Mouse (Mus musculus) small intestine, adult 2 months (tissue): ENCODE results near the gene Tmem81. TPM values are rescaled to one million over a fixed set of nuclear protein-coding genes. Genes with fewer than 3 reads are reported as not detected.

Experiments
- H3K27ac ChIP-seq: fragments of 200-500 bp; 2 replicates; pipeline ENCODE4 v1.5.1; 2012; ENCODE audit warnings: low read depth, low read length, control low read depth, inconsistent platforms; ENCODE audit not compliant: insufficient read depth
- H3K27me3 ChIP-seq: fragments of 200-500 bp; 2 replicates; pipeline ENCODE4 v1.6.1; 2012; ENCODE audit warnings: mild to moderate bottlenecking, moderate library complexity, low read length, inconsistent platforms; ENCODE audit not compliant: control insufficient read depth, insufficient read depth
- H3K36me3 ChIP-seq: fragments of 200-500 bp; 2 replicates; pipeline ENCODE4 v1.6.1; 2012; ENCODE audit warnings: mild to moderate bottlenecking, low read length, control low read depth, inconsistent platforms; ENCODE audit not compliant: control insufficient read depth, insufficient read depth
- H3K4me1 ChIP-seq: fragments of 200-500 bp; 2 replicates; pipeline ENCODE4 v1.6.1; 2012; ENCODE audit warnings: low read length, inconsistent platforms, mixed read lengths; ENCODE audit not compliant: control insufficient read depth, insufficient read depth, insufficient read length
- H3K4me3 ChIP-seq: fragments of 200-500 bp; 2 replicates; pipeline ENCODE4 v1.5.1; 2012; ENCODE audit warnings: low read depth, mild to moderate bottlenecking, control low read depth, inconsistent platforms, low read length, moderate library complexity
- CTCF ChIP-seq: fragments of 200-500 bp; IDR thresholded peaks from 2 replicates; pipeline ENCODE4 v1.5.1; 2012; ENCODE audit warnings: low read depth, mild to moderate bottlenecking, control low read depth, inconsistent platforms, low read length, moderate library complexity, mixed read lengths; ENCODE audit not compliant: insufficient replicate concordance, insufficient read length; ENCODE audit errors: extremely low read depth
- POLR2A ChIP-seq: fragments of 200-500 bp; IDR thresholded peaks from 2 replicates; pipeline ENCODE4 v1.6.1; 2012; ENCODE audit warnings: low read depth, mild to moderate bottlenecking, control low read depth, inconsistent platforms, low read length, moderate library complexity
- WGBS: fragments of 180-500 bp; shearing (Covaris S2); methylation state at CpG from one replicate; pipeline ENCODE4 v1.1.7; 2018; 5-methylcytosine and 5-hydroxymethylcytosine counted together
- polyA plus RNA-seq: library from polyadenylated mRNA; depleted of rRNA; stranded (reverse); fragments of >200 nt; gene quantifications from 2 replicates; pipeline ENCODE4 v1.2.3, GENCODE M21; 2012

Gene Tmem81
- polyA plus RNA-seq, 1 experiment: 1.0 TPM

GRCm38 (mm10) chr1:132528647-132529334 is 22.8 kb downstream of the Tmem81 start:
- Histone ChIP-seq H3K27ac (no peak overlapping the region), H3K27me3 (no peaks in the 10 kb centered on the region), H3K36me3 (no peaks in the 10 kb centered on the region), H3K4me3 (no peak overlapping the region), H3K4me1 (no peaks in the 10 kb centered on the region)
- TF ChIP-seq CTCF (no peak), POLR2A (no peak)
- WGBS: 78% methylated on average over 19 of the region's 19 CpGs

- no peaks in the 10 kb centered on the region for H3K36me3 ChIP-seq
- WGBS: 25% methylated on average over 5 of the region's 5 CpGs
- no peaks in the 10 kb centered on the region for H3K27me3 ChIP-seq
These were observed 24.7 kb downstream of the Tmem81 start for GRCm38 (mm10) chr1:132530631-132531191.

GRCm38 (mm10) chr1:132532521-132532920 is 26.5 kb downstream of the Tmem81 start:
- TF ChIP-seq CTCF (no peak), POLR2A (no peak)
- Histone ChIP-seq H3K27me3 (no peaks in the 10 kb centered on the region), H3K4me1 (no peaks in the 10 kb centered on the region), H3K36me3 (no peaks in the 10 kb centered on the region), H3K27ac (no peak overlapping the region), H3K4me3 (no peak overlapping the region)
- WGBS: 70% methylated on average over 9 of the region's 9 CpGs

More at GRCm38 (mm10) chr1:132530631-132531191, 24.7 kb downstream of the Tmem81 start:
- Histone ChIP-seq H3K4me1 (no peaks in the 10 kb centered on the region), H3K4me3 (no peak overlapping the region), H3K27ac (no peak overlapping the region)
- no peak for TF ChIP-seq CTCF
- TF ChIP-seq POLR2A: no peak

- no peaks in the 10 kb centered on the region for H3K27me3 ChIP-seq
- H3K4me1 ChIP-seq: no peaks in the 10 kb centered on the region
- no peak for TF ChIP-seq CTCF
- TF ChIP-seq POLR2A: no peak
- 3% methylated on average over 8 of the region's 8 CpGs for WGBS
- H3K36me3 ChIP-seq: no peaks in the 10 kb centered on the region
- H3K4me3 ChIP-seq: no peak overlapping the region
- H3K27ac ChIP-seq: no peak overlapping the region
These were observed 27.8 kb downstream of the Tmem81 start for GRCm38 (mm10) chr1:132533840-132534239.

GRCm38 (mm10) chr1:132535541-132535940 is 29.5 kb downstream of the Tmem81 start:
- no peaks in the 10 kb centered on the region for H3K4me1 ChIP-seq
- peaks cover 1% of the 10 kb centered on the region; the same call in 1 of the 2 replicates for H3K27me3 ChIP-seq
- no peak overlapping the region for H3K4me3 ChIP-seq
- no peak for TF ChIP-seq POLR2A
- no peak for TF ChIP-seq CTCF
- no peak overlapping the region for H3K27ac ChIP-seq
- no peaks in the 10 kb centered on the region for H3K36me3 ChIP-seq
- 80% methylated on average over 4 of the region's 4 CpGs for WGBS

- WGBS: 65% methylated on average over 3 of the region's 3 CpGs
- Histone ChIP-seq H3K36me3 (no peaks in the 10 kb centered on the region), H3K27ac (no peak overlapping the region), H3K4me1 (no peaks in the 10 kb centered on the region), H3K4me3 (no peak overlapping the region), H3K27me3 (peaks cover 9% of the 10 kb centered on the region)
- TF ChIP-seq POLR2A (no peak), CTCF (no peak)
These were observed 30.4 kb downstream of the Tmem81 start for GRCm38 (mm10) chr1:132536416-132536815.

GRCm38 (mm10) chr1:132537736-132538135 is 31.7 kb downstream of the Tmem81 start:
- 71% methylated on average over 5 of the region's 5 CpGs for WGBS
- TF ChIP-seq POLR2A (no peak), CTCF (no peak)
- Histone ChIP-seq H3K4me1 (no peaks in the 10 kb centered on the region), H3K27ac (no peak overlapping the region), H3K4me3 (no peak overlapping the region), H3K27me3 (peaks cover 23% of the 10 kb centered on the region), H3K36me3 (no peaks in the 10 kb centered on the region)

GRCm38 (mm10) chr1:132540701-132541100 is 34.7 kb downstream of the Tmem81 start:
- peaks cover 29% of the 10 kb centered on the region for H3K27me3 ChIP-seq
- H3K27ac ChIP-seq: no peak overlapping the region
- WGBS: 25% methylated on average over 7 of the region's 7 CpGs
- no peak for TF ChIP-seq POLR2A
- TF ChIP-seq CTCF: no peak
- H3K4me3 ChIP-seq: no peak overlapping the region
- H3K36me3 ChIP-seq: no peaks in the 10 kb centered on the region
- no peaks in the 10 kb centered on the region for H3K4me1 ChIP-seq
